Mouse (Mus musculus) brain, adult 2 months (tissue): ENCODE data around the gene Snn.

ENCODE experiments used
- DNase-seq: peaks from one replicate; pipeline ENCODE4 v3.0.0; 2011; ENCODE audit warnings: low read depth, low spot score

The Snn gene

DNA sequence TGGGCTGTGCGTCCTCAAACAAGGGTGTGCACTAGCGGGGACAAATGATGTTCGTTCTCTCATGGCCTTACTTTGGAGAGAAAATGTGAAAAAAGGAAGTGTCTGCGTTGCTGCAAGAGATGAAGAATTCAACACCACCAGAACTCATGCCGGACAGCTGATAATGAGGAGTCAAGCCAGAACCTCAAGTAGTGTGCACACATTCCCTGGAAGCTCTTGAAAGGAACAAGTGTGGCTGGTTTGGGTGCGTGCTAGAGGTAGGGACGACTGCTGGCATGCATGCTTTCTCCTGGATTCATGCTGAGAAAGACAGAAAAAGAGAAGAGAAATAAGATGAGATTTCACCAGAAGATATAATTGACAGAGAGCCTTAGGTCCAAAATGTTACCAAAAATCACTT is 13.6 kb upstream of the Snn start:
- no peak for DNase-seq

DNA sequence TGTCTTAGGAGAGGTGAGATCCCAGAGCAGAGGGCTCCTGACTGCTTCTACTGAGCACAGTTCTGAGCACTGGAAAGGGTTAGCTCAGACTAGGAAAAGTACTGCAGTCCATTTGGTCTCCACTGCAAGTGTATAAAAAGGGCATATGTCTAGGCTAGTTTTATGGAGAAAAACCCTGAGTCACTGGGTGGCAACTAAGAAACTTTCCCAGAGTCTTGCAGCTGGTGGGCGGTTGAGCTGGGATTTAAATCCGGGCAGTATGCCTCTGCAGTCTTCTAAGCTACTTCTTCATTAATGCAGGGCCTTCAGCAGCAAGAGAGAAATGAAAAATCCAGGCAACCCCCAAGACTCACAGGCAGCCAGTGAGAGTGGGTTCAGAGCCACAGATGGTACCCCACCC is 10.5 kb upstream of the Snn start:
- peak; percentile 74 for DNase-seq

DNA sequence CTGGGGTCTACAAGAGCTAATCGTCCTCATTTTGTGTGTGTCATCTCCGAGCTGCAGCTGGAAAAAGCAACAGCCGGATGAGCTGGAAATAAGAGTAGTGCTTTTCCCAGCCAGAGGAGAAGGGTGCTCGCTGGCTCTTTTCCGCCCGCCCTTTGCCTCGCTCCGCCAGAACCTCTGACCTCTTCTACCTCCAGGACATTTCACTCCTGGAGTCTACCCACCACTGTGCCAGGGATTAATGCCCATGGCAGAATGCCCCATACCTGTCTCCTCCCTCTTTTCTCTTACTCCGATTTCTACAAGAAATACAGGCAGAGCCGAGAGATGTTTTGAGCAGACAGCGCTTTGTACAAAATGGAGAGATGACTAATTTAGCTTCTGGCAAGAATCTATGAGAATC is 9.6 kb upstream of the Snn start:
- no peak for DNase-seq

DNA sequence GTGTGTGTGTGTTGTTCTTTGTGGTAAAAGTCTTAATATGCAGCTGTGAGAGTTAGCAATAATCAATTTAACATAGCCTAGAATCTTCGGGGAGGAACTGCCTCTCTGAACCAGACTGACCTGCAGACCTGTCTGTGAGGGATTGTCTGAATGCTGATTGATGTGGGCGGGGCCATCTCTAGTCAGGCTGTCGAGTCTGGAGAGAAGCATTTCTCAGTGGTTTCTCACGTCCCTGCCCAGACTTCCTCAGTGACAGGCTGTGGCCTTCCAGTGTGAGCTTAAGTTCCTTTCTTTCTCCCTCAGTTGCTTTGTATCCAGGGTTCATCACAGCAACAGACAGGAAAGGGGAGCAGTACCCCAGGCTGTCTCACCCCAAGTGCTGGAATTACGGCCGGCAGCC is 6.3 kb upstream of the Snn start:
- no peak for DNase-seq

DNA sequence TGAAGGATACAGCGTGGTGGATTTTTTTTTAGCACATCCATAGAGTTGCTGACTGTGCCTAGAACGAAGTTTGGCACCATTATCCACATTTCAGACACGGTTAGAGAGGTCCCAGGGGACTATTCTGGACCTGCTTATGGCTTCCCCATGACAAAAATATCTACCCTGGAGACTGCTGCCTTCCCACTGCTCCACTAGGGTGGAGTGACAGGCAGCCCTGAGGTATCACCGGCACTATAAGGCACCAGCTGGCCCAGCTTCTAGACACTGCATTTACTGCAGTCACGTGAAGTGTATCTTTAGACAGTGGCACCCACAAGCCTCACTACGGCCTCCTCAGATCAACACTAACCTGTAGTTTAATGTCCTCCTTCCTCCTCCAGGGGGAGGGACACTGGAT is 5.9 kb upstream of the Snn start:
- peak; percentile 62 for DNase-seq

DNA sequence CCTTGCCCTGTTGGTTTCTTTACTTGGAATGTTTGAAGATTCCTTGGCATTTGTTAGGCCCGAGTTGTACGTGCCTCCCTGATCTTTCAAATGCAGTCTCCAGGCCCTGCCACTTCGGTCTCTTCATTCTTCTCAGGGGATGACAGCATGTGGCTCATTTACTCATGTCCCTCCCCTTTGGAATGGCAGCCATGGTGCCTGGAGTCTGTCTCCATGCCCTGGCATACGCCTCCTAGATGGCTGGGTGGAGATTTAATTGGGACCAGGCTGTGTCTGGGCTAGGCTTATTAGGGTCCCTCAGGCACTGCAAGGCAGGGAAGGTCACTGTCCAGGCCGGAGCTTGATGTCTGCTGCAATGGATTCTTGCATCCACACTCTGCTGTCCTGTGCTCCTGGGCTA is 4.8 kb upstream of the Snn start:
- DNase-seq: no peak

DNA sequence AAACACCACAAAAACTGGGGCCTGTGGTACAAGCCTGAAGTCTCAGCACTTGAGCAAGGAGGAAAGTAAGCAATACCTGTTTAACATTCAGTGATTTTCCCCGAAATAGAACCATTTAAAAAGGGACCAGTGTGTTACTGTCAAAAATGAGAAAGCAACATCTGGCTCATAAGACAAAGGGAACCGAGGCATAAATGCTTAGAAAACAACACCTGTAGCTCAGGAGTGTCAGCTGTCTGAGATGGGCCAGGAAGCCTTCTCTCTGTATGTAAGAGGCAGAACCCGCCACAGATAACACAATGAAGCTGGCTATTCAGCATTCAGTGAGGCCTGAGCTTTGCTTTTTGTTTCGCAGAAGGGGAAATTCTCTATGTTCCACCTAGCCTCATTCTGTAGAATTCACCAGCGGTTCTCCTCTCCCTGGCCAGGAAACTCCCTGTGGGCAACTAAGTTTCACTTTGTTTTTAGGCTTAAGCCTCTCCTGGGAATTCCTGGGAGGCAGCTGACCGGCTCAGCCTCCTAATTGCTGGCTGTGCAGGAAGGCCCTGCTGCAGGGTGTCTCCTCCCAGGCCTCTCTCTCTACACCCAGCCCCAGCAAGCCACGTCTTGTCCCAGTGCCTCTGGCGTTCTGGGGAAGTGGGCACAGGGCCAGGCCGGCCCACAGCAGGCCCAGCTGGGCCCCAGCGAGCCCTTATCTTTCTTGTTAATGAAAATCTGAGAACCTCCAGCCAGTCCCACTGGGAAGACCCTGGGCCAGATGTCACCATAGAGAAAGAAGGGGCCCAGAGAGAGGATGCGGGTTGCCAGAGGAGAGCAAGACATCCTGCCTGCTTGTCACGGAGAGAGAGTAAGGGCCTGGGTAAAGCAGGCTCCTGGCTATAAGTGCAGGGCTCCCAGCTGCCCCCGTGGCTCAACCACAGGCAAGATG is 2.3 kb downstream of the Snn start:
- DNase-seq: peak; percentile 62

DNA sequence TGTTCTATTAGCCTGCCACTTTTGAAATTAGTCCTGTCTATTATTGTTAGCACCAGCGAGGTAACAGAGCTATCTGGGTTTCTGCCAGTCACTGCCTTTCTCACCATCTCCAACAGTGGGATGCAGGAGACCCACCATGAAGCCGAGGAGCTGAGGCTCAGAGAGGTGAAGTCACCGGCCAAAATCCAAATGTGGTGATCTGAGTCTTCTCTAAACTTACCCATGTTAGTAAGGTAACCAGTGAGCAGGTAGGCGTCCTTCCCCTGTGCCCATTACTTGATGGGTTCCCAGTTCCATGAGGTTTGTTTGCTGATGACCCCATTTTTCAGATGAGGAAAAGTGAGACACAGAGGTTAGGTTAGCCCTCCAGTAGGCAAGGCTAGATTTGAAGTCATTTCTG is 3.6 kb downstream of the Snn start:
- no peak for DNase-seq

DNA sequence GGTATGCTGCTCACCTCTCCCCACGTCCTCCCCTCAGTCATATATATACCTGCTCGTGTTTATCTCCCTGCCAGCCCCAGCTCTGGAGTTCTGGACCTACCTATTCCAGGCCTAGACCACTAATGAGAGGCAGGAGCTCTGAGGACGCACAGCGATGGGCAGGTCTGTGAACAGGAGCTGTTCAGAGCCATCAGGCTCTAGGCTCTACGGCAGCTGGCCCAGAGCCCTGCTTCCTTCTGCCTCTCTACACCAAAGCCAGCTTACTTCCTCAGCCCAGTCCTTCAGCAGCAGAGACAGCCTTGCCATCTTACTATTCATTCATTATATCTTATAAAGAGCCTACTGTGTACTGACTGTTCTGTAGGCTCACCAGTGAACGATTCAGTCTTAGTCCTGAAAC is 4.0 kb downstream of the Snn start:
- DNase-seq: no peak

DNA sequence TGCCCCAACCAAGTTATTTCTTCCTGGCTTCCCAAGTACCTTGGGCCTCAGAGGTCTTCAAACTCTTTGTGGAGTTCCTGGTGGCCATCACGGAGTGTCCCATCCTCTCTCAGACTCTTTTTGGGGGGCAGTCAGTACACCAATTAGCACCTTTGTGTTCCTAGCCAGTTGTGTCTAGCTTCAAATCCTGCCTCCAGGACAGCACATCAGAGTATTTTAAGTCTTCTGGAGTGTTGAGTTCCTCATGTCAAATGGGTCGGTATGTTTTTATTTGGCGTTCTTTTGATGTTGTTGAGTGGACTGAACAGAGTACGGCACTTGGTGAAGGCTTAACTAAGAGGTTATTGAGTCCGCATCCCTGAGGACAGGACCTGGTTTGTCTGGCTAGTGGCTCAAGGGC is 4.7 kb downstream of the Snn start:
- DNase-seq: no peak

DNA sequence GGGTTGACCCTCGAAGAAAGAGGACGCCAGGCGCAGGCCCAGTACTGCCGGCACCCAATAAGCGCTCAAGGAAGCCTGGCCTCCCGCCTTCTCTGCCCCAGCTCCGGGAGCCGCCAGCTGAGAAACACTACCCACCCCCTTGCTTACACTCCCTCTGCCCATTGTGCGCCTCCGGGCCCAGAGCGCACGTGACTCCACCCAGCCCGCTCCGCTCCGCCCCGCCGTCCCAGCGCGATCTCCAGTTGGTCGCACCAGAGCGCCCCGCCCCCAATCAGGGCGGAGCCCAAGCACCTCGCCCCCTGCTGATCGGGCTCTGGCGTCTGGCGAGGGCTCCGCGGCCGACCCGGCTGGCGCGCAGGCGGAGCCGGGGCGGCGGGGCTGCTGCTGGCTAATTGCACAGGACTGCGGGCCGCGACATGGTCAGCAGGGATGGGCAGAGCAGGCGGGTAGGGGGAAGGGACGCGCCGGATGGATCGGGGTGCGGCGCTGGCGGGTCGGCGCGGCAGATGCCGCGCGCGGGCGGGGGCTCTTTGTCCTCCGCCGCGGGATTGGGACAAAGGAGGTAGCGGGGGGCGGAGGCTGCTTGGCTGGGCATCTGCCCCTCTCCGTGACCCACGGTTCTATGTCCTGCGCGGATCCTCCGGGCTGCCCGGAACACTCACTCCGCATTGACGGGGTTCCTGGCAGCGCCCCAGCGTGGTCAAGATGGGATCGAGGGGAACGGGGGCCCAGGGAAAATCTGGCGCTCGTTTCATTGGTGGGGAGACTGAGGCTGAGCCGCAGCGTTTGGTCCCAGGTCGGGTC is 5.5 kb downstream of the Snn start, which contains the start of gene Litaf:
TSS of gene Litaf (minus strand) at position 129 of the 804 bp plus-strand sequence.
- DNase-seq: peak; percentile 99

DNA sequence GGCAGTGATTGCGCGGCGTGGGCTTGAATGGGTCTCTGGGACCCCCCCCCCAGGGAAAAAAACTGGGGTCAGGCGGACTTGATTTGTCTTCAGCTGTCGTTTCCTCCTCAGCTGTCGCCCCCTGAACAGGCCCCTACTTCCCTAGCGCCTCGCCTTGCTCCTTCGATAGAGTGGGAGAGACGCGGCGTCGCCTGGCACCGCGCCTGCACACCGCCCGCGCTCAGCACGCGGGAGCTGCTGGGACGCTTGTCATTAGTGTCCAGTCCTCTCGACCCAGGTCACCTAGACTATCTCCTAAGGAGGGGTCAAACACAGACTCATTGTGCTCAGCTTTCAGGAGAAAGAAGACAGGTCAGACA is 6.1 kb downstream of the Snn start:
- DNase-seq: peak; percentile 71

DNA sequence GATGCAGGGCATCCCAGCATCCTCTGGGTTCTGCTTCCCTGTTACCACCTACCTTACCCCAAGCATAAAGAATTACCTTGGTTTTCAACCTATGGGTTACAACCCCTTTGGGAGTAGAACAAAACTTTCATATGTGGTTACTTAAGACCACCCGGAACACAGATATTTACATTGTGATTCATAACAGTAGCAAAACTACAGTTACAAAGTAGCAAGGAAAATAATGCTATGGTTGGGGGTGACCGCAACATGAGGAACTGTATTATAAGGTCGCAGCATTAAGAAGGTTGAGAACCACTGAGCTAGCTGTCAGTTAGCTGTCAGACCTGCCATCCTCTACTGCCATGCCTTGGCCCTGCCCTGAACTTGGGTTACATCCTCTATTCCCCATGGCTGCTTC is 7.9 kb downstream of the Snn start:
- DNase-seq: no peak

DNA sequence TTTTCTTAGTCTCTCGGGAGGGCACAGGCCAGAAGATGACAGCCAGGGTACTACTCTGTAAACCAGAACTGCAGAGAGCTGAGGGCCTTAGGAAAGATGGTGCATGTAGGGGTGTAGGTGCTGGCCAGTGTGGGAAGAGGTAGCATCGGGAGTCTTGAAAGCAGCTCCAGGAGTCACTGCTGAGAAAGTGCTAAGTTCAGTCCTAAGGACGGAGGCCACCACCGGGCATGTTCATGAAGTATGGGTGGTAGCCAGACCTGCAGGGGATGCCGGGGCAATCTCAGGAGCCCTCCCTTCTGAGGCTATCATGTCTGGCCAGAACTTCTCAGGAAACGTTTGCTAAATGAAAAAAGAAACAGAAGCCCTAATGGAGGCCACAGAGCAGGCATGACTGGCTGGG is 8.5 kb downstream of the Snn start:
- DNase-seq: no peak

DNA sequence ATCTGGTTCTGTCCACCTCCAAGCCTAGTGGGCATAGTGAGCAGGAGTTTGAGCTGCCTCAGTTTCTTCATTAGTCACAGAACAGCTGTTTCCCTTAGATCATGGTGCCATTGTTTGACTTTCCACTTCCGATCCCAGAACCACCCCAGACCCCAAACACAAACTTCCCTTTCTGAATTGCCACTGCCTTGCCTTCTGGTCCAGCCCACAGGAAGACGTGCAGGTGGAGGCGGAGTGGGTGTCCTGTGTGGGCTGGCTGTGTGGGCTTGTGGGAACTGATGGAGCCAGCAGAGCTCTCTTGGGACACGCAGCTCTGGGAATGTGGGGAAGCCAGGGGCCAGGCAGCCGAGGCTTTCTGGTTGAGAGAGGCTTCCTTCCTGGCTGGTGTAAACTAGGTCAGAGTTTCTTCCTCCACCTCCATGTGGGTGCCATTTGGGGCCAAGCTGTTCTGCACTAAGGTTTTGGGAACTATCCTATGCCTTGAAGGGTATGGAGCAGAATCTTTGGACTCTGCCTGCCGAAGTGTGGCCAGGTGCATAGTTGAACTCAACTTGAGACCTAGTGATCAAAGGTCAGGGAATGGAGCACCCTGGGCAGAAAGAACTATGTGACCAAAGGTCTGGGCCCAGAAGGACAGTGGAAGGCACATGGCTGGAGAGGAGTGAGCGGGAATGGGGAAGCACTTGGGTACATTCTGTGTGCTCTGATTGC is 9.1 kb downstream of the Snn start:
- peak; percentile 30 for DNase-seq

DNA sequence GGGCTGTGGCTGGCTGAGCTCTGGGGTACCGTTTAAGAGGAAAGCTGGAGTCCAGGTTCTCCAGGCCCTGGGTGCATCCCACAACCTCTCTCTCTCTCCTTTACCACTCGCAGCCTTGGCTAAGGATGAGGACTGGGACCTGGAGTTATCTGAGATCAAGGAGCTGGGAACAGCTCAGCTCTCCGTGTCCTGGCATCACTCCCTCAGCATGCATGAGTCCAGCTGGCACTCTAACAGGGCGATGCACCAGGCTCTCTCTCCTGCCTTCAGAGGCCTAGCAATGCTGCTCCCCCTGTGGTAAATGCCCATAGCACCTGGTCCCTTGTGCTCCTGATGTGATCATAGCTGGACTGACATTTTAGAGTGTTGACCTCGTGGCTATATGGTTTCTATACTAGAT is 10.4 kb downstream of the Snn start:
- DNase-seq: peak; percentile 96

DNA sequence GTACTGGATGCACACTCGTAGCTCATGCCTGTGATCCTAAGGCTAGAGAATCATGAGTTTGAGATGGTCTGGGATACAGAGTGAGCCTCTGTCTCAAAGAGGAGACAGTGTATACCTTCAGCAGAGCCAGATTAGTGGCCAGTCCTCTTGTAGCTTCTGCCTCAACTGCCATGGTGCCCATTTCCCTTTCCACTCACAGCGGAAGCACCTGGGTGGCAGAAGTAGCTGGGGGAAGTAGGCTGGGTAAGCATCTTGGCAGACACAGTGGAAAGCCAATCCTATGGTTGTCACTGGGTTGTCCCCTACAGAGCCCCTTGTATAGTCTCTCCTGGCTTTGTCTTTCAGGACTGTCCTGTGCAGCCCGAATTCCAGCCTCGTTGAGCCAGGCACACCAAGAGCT is 11.1 kb downstream of the Snn start:
- peak; percentile 26 for DNase-seq

DNA sequence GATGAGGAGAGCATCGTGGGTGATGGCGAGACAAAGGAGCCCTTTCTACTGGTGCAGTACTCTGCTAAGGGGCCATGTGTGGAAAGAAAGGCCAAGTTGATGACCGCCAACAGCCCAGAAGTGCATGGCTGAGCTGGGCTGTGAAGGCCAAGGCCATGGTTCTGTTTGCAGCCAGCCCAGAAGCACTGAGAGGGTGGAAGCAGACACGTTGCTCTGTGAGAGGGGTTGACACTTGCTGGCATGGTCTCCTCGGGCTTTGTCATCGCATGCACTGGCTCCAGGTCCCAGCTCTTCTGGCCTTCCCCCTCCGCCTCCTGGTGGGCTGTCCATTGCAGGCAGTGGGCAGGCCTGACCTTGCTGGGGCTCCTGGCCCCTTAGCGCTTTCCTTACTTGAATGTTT is 11.7 kb downstream of the Snn start:
- DNase-seq: no peak

DNA sequence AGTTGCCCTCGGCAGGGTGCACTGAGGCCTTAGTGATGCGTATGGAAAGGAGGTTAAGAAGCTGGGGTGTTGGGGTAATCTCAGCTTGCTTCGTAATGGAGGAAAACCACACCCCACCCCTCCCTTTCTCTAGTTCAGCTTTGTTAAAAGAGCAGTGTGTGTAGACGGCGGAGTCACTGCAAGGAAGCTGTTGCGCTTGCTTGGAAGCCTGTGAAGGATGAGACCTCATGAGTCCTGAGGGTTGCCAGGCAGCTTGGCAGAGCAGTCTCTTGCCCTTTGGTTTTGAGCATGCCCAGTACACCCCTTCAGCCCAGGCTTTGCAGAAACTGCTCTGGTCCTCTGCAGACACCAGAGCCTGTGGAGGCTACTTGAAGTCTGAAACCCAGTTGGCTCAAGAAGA is 12.3 kb downstream of the Snn start:
- peak; percentile 68 for DNase-seq

DNA sequence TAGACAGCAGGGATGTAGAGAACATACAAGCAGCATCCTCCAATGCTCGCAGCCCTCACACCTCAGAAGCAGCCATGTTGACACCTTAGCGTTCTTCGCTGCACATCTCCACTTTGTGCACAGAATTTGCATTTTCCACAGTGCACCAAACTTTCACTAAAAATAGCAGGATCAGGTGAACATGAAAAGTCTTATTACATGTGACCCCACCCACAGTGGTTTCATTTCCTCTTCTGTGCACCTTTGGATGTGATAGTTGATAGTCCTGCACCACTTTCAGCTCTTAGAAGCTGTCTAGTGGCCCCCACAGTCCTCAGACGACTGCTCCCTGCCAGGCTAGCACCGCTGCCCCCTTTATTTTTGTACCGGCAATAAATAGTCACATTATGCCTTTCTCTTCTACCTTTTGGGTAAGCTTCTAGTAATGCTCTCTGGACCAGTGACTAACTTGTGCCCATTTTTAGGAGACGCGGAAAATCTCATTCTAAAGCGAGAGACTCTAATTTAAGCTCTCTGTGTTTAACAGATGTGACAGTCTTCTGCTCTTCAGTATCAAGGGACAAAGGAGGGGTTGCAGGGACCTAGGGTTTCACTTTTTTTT is 17.0 kb downstream of the Snn start:
- peak; percentile 48 for DNase-seq

DNA sequence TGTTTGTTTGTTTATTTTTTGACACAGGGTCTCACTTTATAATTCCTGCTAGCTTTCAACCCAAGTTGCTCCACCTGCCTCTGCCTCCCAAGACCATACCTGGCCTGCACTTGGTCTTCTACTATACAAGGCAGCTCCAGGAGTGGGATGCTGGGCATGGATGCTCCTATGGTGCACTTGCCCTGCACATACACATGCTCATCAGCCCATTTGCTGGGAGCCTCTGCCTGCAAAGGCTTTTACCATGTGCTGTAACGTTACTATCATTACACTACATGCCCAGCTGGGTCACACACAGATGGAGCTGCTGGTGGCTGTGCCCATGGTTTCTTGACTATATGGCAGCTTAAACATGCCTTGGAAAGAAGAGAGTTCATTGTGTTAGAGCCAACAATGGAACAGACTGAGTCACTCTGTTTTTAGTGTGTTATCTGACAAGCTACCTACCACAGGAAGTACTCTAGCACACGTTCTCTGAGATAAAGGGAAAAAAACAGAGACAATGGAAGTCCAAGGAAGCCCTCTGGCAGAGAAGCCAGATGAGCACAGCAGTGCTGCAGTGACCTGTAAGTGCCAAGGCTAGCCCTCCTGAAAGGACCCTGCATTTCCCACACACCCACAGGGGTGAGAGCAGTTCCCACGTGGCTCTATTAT is 17.6 kb downstream of the Snn start:
- no peak for DNase-seq
